Mouse (Mus musculus) lung, postnatal 25 days (tissue): ENCODE measurements around the gene Olfr458.
A peak's percentile ranks its signal among the peaks of the same experiment; 100 is the strongest.
"Not testable (repeated sequence)": the region's sequence is repeated elsewhere in the genome, so short reads cannot be mapped to it uniquely, and the experiment has no call there.

Experiments
- DNase-seq: peaks from one replicate; pipeline ENCODE4 v3.0.0; 2022; ENCODE audit warnings: low spot score

Gene Olfr458

DNA sequence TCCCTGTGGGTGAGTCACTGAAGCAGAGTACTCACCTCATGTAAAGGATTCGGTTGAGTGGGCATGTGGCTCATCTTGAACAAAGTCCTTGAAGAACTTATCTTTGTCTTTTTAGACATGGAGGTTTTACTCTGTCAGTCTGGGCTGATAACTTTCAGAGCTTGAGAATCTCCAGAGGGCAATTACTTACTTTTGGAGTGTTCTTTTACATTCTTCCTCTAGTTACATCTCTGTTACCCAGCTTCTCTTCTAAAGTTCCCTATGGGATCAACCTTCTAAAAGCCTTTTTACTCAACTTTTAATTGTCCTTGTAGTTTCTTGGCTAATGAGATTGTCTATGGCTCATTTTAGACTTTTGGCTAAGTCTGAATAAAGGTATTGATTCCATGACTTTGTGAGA is at the start of gene Olfr458:
Olfr458 (minus strand) TSS at position 101 of the 400 bp plus-strand sequence.
- no peak for DNase-seq

DNA sequence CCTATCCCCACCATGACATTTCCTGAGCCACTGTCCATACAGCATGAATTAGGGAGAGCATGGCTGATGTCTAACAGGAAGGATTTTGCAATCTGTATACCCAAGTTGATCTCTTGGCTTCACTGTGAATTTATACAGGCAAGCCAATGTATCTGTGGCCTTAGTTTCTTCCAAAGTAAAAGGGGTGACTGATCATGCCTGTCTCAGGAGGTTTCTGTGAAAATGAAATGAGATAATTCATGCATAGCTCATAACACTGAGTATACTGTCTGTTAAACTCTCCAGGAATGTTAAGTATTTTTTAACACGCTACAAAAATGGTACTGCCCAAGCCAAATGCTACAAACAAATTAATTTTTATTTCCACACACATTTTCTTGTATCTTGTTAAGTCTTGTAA is 48.5 kb upstream of the Olfr458 start:
- DNase-seq = no peak

DNA sequence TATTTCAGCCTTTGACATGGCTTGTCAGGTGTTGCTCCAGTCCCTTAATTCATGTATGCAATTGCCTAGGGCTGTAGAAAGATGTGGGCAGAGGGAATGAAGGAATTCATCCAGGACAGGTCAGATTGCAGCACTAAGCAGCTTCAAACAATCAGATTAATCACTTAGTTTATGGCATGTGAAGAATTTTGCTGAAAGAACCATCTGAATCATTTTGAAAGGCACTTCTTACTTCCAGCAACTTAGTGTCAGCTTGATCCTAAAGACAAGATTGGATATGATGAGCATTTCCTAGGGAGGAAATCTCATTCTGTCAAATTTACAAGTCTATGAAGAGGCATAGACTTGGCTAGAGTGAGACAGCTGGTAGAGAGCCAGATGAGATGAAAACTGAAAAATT is 44.3 kb upstream of the Olfr458 start:
- DNase-seq = no peak

DNA sequence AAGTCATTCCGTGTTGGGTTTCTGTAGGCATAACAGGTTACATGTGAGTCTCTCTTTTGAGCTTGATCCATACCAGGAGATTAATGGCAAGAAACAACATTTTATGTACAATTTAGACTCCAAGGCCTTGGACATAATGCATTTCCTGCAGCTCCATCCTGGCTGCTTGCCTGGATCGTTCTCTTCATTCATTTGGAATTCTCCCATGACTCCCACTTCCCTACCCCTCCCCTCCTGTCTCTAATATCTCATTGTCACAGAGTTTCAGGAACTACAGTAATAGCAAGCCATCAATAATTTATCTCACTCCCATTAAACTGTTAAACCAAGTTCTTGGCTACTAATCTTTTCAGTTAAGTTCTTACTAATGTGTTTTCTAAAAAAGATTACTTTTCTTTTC is 38.5 kb upstream of the Olfr458 start:
- DNase-seq = no peak

DNA sequence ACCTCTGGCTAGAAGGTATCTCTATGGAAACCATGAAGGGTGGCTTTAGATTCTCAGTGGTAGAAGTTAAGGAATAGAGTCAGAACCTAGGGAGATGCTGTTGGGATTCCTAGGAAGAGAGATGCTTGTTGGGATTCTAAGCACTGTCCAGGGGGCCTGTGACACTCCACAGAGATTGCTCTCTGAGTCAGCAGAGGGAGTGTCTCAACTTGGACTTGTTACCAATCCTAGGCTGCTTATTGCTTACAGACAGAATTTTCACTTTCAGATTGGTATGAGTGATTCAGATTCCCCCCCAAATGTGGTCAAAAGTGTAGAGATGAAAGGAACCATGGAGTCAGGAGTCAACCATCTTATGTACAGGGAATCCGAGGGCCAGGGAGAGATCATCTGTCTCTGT is 24.7 kb upstream of the Olfr458 start:
- no peak for DNase-seq

DNA sequence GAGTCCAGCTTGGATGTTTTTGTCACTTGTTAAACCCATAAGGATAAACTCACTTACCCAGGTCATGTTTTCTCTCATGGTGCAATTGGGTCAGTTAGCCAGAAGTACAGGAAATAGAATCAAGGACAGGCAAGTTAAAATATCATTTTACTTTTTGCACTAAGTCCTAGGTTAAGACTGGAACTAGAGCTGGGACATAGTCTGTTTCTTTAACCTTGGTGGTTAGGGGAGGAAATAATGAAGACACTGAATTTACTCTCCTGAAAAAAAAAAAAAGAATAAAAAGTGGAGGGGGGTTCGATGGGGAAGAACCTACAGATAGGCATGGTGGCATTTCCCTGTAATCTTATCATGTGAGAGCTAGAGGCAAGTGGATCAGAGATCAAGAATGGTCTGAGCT is 22.1 kb upstream of the Olfr458 start, which contains the start of gene Olfr456:
Olfr456 (minus strand) TSS at position 101 of the 400 bp plus-strand sequence.
- DNase-seq = no peak

DNA sequence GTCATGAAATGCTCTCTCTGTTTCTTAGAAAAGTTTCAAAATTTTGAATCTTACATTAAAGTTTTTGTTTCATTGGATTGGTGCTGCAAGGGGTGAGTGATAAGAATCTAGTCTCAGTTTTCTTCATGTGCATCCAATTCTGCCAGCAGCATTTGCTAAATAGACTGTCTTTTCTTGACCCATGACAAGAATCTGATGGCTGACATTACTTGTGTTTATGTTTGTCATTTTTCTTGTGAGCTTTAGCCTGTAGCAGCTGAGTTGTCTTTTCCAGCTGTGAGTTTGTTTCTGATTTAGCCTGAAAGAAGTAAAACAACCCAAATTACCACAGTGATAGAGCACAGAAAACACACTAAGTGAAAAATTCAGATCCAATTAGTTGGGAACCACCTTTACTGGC is 19.6 kb upstream of the Olfr458 start:
- peak; percentile 38 for DNase-seq

DNA sequence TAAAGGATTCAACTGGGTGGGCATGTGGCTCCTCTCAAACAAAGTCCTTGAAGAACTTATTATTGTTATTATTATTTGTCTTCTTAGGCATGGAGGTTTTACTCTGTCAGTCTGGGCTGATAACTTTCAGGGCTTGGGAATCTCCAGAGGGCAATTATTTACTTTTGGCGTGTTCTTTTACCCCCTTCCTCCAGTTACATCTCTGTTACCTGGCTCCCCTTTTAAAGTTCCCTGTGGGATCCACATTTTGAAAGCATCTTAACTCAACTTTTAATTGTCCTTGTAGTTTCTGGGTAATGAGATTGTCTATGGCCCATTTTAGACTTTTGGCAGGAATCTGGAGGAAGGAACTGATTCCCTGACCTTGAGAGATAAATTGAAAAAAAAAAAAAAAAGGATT is 11.2 kb upstream of the Olfr458 start, which contains the start of gene Olfr457:
Olfr457 (minus strand) TSS at position 101 of the 400 bp plus-strand sequence.
- DNase-seq = no peak

DNA sequence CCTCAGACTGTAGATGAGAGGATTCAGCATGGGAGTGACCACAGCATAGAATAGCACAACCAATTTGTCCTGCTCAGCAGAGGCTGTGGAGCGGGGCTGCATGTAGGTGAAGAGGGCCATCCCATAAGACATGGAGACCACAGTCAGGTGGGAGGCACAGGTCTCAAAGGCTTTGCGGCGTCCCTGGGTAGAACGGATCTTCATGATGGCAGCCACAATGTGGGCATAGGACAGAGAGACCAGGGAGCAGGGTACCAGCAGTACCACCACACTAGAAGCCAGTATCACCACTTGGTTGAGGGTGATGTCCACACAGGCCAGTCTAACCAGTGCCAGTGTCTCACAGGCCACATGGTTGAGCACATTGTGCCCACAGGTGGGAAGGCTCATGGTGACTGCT is 6.3 kb upstream of the Olfr458 start:
- not testable (repeated sequence) for DNase-seq

DNA sequence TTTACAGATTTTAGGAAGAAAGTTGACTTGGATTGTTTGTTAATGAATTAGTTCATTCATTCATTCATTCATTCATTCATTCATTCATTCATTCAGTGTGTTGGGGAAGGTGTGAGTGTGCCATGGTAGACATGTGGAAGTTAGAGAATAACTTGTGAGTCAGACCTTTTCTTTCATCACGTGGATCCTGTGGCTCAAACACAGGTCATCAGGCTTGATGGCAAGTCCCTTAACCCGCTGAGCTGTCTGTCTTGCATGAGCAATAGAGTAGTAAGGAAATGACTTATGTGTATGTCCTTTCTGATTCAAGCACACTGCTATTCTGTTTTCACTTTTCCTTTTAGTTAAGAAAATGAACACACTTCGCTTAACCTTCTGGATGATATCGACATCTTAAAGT is 5.5 kb upstream of the Olfr458 start:
- DNase-seq = no peak

DNA sequence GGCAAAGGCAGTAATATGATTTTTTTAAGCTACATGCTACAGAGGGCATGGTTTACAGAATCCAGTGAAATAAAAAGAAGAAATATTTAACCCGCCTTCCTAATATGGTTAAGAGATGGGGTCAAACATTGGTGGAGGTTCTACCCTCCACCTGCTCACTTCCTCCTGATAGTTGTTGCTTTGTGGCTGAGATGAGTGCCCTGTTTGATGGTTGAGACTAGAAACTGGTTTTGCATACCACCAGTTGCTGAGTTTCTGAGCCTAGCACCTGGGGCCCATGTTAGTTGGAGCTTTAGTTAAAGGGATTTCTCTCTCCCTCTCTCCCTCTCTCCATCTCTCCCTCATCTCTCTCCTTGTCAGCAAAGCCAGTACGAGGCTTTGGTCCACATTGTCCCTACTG is 17.6 kb downstream of the Olfr458 start:
- DNase-seq = no peak

DNA sequence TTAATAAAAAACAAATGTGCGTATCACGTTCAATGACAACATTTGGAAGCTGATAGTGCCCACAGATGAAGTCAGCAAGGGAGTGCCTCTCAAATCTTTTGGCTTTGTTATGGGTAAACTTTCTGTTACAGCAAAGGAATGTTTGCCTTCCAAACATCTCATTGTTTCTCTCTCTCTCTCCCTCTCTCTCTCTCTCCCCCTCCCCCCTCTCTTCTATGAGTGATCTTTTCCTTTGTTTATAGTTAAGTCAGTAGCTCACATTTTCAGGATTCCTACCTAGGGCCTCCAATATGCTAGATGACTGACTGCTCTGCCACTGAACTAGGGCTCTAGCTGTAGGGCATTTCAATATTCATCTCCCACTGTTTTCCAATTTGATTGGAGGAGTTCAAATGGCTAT is 20.5 kb downstream of the Olfr458 start:
- DNase-seq = no peak

DNA sequence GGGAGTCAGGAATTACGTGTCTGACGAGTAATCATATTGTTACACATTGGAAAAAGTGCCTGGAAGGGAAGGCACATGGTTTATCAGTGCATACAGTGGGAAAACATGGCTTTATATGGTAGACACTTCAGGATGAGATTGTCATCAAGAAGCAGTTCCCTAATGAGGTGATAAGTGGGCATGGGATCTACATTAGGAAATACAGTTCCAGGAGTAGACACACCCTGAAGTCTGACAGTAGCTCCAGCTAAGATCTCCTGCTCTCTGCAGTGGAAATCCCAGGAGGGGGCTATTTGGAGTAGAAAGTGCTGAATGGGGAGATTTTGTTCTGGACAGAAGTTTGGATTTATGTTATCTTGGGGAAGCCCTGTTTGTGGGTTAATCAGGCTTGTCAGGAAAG is 23.6 kb downstream of the Olfr458 start:
- DNase-seq = no peak

DNA sequence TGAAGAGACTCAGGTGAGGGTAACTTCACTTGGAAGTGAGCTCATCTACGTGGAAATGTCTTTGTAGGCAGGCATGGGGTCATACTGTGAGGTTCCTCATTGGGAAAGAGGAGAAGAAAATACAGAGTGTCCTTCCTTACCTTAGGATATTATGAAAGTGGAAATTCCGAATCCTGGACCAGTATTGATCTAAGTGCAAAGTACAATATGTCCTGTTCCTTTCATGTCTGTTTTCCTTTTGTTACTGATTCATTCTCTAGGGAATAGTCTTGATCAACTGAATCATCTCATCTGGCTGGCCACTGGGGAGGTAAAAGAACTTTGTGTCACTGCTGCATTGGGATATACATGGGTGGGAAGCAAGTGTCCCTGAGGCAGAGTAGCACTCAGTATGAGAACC is 29.5 kb downstream of the Olfr458 start:
- DNase-seq = no peak

DNA sequence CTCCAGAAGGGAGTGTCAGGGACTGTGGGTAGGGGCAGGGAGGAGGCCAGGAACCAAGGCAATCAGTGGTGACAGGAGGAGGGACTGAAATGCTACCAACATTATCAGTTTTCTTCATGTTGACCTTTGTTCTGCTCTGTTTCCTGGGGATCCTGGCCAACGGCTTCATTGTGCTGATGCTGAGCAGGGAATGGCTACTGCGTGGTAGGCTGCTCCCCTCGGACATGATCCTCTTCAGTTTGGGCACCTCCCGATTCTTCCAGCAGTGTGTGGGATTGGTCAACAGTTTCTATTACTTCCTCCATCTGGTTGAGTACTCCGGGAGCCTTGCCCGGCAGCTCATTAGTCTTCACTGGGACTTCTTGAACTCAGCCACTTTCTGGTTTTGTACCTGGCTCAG is 30.6 kb downstream of the Olfr458 start, which contains the start of gene Tas2r126:
Tas2r126 (plus strand) TSS at position 90 of the 400 bp plus-strand sequence.
- no peak for DNase-seq

DNA sequence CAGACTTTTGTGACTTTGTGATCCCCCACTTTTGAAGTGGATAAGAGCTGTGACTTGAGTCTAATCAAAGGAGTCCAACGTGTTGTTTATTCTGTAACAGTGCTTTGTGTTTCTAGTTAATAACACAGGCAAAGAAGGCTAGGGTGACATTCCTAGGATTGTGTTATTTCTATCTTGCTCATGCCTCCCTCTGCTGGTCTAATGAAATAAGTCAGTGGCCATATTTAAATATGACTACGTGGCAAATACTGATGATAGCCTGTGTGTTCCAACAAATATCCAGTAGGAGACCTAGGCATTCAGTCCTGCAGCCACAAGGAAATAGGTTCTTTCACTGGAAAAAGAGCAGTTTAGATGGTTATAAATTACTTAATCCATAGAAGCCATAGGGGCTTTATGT is 31.4 kb downstream of the Olfr458 start:
- no peak for DNase-seq

DNA sequence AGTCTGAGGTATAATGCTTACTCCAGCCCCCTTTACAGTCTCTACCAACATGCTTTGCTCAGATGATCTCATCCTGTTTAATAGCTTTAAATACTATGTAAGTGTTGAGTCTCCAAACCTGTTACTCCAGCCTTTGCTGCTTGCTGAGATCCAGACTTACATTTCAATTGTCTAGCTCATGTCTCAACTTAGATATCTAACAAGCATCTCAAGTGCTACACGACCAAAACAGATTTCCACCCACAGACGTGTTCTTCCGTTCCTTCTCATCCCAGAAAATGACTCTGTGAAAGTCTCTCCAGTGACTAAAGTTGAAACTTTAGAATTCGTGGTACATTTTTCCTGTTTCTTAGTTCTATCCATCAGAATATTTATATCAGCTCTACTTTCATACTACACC is 38.7 kb downstream of the Olfr458 start:
- DNase-seq = no peak

DNA sequence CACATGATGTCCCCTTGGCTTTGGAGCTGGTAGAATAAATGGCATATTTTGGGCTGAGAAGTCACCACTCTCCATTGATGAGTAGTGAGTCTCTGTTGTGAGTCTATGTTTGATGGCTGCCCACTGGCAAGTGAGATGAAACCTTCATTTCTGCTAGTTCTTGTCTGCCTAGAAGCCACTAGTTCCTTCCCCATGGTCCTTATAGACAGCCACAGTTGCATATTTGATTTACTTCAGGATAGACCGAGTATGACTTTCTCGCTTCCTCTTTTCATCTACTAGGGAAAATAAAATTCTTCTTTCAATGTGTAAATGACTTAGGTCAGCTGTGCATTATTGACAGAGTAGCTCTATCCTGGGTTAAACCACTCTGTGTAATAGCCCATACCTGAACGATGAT is 40.5 kb downstream of the Olfr458 start:
- DNase-seq = no peak

DNA sequence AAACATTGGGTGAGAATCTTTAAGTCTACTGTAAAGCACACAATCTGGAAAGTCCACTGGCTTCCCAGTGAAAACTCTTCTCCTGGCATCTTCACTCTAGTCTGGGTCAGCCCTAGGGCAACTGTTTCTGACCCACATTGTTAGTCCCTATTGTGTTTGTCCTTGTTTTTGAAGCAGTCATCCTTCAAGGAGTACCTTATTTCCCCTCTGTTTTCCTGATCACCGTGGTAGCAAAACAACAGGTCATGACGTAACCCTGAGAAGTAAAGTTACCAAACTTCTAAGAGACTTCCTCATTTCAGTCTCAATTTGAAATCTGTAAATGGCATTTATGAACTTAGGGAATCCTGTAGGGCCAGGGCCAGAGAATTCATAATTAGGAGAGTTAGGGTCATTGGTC is 43.6 kb downstream of the Olfr458 start:
- peak; percentile 64 for DNase-seq

DNA sequence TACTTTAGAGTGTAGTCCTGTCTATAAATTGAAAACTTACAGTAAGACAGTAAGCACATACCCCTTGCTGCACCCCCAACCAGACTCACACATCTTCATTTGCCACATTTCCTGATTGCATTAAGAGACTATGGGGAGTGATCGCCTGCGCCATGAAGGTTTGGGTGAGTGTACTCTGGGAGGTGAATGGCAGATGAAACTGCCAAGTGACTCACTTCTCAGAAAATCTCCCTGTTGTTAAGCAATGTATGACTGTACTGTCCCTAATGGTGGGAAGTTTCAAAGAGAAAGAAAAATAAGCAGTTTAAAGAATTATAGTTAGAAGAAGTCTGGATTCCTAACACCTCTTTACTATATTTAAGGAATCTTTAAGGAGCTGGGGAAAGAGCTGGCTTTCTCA is 45.6 kb downstream of the Olfr458 start:
- no peak for DNase-seq
